Mouse (Mus musculus) frontal cortex, postnatal 10 days (tissue): ENCODE results near the gene Nck2.

Source experiments
- DNase-seq, 2 experiments: peaks; one replicate each; pipeline ENCODE4 v3.0.0; 2022; ENCODE audit warnings: low spot score in 2 of 2, mixed read lengths in 1 of 2

The Nck2 gene

DNA sequence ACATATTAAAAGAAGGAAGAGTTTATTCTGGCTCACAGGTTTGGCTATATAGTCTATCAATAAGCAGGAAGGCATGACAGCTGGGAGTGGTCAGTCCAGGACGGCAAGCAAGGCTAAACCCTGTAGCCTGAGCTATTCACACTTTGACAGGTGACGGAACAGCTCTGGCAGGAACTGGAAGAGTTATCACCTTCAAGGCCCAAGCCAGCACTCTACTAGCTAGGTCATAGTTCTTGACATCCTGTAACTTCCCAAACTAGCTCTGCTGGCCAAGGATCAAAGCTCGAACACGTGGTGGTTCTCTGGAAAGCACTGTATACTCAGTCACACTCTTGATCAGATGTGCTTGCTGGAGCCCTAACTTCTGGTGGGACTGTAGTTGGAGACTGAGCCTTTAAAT lies 10.5 kb upstream of the Nck2 start:
- no peak for DNase-seq

- DNase-seq, result no peak
Measured at GRCm38 (mm10) chr1:43436554-43436953, 7.8 kb upstream of the Nck2 start.

GRCm38 (mm10) chr1:43439261-43439660 lies 5.1 kb upstream of the Nck2 start:
- no peak for DNase-seq

- DNase-seq, result no peak
Measured at GRCm38 (mm10) chr1:43442568-43442967, 1.8 kb upstream of the Nck2 start.

DNA sequence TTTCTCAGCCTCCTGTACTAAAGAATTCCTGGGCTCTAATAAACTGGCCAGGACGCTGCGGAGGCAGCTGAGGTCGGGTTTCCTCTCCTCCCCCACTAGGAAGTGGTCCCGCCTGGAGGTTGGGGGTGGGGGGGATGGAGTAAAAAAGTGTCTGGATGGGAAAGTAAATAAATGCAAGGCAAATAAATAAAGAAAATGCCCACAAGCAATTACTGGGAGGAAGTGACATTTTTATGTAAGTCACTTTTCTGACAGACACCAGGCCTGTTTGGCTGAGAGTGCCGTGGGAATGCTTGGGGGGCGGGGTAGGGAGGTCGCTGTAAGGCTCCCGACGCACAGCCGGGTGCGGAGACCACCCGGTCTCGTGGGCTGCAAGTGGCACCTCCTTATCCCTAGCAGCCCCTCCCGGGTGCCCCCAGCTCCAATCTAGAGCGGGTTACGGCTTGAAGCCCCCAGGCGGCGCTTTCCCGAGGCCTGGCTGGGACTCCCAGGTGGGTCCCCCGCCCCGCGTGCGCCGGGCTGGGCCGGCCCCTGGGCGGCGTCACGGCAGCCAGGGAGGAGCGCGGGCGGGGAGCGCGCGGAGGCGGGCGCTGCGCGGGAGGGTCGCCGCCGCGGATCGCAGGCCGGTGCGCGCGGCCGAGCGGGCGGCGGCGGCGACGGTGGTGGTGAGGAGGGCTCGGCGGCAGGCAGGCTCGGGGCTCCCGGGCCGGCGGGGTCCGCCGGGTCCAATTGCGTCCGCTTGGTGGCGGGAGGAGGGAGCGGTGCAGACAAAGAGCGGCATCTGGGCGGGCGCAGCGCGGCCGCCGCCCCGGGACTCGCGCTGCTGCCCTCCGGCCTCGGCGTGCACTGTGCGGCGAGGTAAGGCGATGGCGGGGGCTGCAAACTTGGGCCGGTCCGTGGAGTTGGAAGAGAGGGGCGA lies 1.1 kb downstream of the Nck2 start:
- DNase-seq, result peak; percentile 61 to 82

- DNase-seq, result peak in 1 of 2 experiments; percentile 50
Measured at GRCm38 (mm10) chr1:43446089-43446533, 1.7 kb downstream of the Nck2 start.

DNA sequence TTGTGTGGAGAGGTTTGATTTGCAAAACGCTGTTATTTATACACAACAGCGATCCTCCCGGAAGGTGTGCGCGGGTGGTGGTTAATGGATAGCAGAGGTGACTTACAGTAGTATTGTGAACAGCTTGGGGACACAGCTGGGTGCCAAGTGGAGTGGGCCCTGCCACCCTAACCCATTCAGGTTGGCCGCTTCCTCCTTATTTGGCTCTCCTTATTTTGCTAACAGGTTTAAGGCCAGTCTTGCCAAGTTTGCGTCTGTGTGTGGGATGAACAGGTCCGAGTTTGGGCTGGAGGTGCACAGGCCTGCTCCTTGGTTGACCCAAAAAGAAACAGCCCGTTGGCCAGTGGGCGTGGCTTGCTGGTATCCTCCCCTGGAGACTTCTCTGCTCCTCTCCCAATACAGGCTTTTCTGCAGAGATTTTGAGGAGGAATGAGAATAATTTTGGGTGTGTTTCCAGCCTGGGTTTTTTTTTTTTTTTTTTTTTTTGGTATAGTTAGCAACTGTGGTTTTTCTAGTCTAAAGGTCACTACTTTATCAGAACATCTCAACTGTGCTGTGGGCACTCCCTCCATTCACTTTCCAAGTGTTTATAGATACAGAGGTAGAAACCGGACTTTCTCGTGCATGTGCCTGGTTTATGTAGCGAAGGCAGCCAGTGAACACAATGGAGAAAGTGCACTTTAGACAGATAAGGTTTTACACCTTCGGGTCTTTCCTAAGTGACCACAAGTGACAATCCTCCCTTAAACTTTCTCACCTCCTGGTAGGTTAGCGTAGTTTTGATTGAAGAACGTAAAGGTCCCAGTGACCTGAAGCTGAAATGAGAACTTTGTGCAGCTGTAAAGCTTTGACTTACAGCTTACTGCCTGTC lies 2.6 kb downstream of the Nck2 start:
- DNase-seq, result peak in 1 of 2 experiments; percentile 30

GRCm38 (mm10) chr1:43447602-43448287 lies 3.4 kb downstream of the Nck2 start:
- no peak for DNase-seq

DNA sequence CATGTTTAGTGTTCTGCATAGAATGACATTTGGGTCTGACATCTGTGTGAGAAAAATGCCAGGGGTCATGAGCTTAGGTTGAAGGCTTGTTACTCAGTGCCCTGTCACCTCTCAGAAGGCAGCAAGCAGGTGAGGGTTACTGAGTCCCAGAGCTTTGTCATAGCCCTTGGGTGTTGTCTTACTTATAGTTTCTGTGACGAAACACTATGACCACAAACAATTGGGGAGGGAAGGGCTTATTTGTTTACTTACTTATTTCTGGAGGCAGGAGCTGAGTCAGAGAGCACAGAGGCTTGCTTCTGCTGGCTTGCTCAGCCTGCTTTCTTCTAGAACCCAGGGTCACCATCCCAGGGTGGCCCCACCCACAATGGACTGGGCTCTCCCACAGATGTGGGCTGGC lies 6.4 kb downstream of the Nck2 start:
- no peak for DNase-seq

DNA sequence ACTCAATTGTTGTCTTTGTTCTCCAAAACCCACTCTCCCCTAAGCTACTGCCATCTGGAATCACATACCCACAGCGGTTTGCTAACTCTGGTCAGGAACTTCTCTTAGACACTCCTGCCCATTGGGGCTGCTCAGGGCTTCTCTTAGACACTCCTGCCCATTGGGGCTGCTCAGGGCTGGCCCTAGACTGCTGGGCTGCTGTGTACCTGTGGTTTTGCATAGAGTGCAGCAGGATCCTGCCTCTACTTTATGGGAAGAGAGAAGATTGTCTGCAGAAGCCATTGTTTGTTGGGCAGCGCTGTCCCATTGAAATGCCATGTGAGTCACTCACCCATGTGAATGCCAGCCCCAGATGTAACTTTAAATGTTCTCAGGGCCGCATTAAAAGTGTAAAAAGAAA lies 9.3 kb downstream of the Nck2 start:
- no peak for DNase-seq

DNA sequence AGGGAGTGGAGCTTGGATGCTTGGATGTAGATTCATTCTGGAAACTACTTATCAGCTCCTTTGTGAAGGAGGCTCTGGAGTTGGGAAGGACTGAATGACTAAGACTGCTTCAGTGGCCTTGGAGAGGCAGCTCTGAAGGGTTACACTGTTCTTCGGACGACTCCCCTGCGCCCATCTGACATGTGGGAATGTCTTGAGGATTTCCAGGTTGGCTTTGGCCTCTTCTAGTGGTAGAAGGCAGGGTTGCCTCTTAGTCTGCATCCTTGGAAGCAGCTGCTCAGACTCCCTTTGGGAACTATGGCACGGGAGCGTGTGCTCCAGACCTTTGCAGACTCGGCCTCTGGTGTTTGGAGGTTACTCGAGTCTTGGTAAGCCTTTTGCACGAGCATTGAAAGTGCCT lies 10.4 kb downstream of the Nck2 start:
- no peak for DNase-seq

DNA sequence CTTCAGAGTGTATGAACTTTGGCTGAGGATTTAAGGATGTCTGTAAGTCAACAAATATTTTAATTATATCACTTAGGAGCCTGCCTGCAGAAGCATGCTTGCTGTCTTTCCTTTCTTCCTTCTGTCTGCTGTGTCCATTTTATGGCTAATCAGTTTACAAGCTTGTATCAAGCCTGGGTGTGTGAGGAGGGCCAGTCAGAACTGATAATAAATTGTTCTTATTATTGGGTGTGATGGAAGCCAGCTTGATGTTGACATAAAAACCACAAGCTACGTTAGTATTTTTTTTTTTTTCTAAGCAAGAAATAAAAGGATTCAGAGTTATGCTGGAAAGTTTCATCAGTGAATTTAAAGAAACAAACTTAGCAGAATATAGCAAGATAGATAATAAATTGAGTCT lies 10.8 kb downstream of the Nck2 start:
- DNase-seq, result no peak

DNA sequence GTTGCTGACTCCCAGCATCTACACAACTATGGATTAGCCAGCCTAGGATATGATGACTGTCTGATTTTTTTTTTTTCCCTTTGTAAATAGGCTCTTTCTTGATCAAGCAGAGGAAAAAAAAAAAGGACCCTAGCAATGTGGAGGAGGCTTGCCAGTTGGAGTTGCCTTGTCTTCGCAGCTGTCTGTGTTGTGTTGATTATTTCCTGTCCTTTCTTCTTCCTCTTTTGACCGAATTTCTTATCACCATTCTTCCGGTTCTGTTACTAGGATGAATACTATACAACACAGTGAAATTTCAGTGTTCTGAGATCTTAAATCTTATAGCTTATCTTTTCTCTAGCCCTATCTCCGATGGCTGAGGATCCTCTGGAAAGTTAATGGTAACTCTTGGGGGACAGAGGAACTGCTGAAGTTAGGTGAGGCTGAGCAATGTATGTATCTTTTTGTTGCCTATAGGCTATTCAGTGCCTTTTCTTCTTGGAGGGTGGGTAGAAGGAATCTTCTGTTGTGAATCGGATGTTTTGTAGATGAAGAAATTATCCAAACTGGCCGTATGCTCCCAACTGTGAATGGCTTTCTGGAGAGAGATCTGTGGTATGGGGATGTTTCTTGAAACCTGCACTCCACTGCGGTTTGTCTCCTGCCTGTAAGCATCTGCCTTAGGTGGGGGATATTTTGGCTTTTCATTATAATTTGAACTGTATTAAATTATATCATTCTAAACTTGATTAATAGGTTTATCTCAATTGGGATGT lies 12.8 kb downstream of the Nck2 start:
- no peak for DNase-seq

- DNase-seq, result no peak
Measured at GRCm38 (mm10) chr1:43460468-43460867, 16.1 kb downstream of the Nck2 start.

- DNase-seq, result no peak
Measured at GRCm38 (mm10) chr1:43462666-43463065, 18.3 kb downstream of the Nck2 start.

DNA sequence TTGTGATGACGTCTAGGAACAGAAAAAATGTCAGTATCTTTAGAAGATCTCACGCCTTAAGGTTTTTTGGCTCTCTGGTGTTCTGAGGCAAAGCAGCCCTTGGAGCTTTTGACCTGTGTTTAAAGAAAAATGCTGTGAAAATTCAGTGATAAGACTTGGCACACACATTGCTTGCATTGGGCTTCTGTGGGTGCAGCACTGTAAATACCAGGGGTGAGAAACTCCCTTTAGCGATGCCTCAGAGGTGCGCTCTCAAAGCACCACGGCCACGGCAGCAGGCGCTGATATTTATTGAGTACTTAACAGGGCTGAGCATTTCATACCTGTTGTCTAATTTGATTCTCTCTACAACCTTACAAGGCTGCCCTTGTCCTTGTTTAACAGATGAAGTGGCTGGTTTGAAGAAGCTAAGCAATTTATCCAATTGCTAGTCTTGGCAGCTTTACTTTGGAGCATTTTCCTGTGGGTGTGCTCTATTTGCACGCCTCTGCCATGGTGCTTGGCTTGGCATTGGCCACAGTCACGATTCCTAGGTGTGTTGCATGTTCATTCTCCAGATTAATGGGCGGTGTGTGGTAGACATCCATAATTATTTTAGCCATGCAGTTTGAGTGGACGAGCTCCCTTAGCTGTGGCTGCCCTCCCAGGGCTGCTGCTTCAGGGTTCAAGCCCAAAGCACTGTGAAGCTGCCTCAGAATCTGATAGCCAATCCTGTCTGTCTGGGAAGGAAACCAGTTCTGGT lies 19.7 kb downstream of the Nck2 start:
- no peak for DNase-seq

- no peak for DNase-seq
Measured at GRCm38 (mm10) chr1:43464976-43465375, 20.6 kb downstream of the Nck2 start.

- DNase-seq, result no peak
Measured at GRCm38 (mm10) chr1:43465957-43466624, 21.7 kb downstream of the Nck2 start.

DNA sequence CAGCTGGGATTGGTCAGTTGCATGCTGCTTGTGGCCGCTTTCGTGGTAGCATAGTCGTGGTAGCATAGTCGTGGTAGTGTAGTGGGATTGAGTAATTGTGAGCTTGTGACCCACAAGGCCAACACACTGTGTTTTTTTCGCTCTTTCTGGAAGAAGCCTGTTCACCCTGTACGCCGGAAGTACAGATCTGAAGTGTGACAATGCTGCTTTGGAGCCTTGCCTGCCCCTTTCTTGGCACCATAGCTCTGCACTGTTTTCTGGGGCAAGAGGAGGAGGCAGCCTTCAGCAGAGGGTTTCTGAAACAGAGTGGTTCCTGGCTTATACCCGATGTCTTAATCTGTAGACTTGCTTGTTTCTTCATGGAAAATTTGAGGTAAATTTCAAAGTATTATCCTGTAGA lies 23.3 kb downstream of the Nck2 start:
- DNase-seq, result no peak

DNA sequence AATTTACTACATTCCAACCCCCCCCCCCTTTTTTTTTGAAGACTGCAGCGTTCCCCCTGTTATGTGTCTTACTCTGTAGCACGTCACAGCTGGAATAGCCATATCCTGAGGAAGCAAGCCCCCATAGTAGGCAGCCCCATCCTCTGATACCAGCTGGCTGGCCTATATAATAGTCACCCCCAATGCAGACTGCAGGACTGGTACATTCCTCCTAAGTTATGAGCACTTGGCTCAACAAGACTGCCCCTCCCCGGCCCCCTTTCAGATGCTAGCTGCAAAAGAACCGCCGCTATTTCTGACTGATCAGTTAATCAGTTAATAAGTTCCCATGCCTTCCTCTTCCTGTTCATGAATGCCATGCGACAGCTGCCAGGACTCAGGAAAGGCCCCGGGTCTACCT lies 23.8 kb downstream of the Nck2 start:
- no peak for DNase-seq
